Mouse (Mus musculus): Measurements from ENCODE around the gene Htr1a. TPM values are rescaled to one million over a fixed set of nuclear protein-coding genes. Genes with fewer than 3 reads are reported as not detected.

Htr1a gene
- 0.57 and 0.78 TPM in 2 replicates for polyA plus RNA-seq (2015; fragmentation: Nextera tagmentation; extraction: Ambion mirVana)

- Histone ChIP-seq H3K27ac (no peak within 1 kb of the TSS), H3K4me2 (replicated peaks) (peak within 1 kb of the TSS; percentile 73), H3K27me3 (peaks cover 41% of the 10 kb centered on the region), H3K4me1 (replicated peaks) (0 out of 2 replicates have a peak, but pooled peaks cover 17% of the 10 kb centered on the region), H3K36me3 (no peaks in the 10 kb centered on the region), H3K9ac (replicated peaks) (peak within 1 kb of the TSS; percentile 48), H3K4me3 (replicated peaks) (peak within 1 kb of the TSS; percentile 45), H3K9me3 (no peaks in the 10 kb centered on the region)
- ATAC-seq = no peak
- 5% methylated on average over 8 of the region's 8 CpGs for WGBS
These were observed at the start of gene Htr1a for GRCm38 (mm10) chr13:105443339-105443738. Gene Htr1a, plus strand, starts transcription at chr13:105443639.

- Histone ChIP-seq H3K4me3 (replicated peaks) (no peak overlapping the region), H3K4me1 (replicated peaks) (no peaks in the 10 kb centered on the region), H3K27me3 (no peaks in the 10 kb centered on the region), H3K27ac (no peak overlapping the region), H3K4me2 (replicated peaks) (no peak overlapping the region), H3K9ac (replicated peaks) (no peak overlapping the region), H3K9me3 (no peaks in the 10 kb centered on the region), H3K36me3 (no peaks in the 10 kb centered on the region)
- WGBS = 79% methylated on average over 10 of the region's 10 CpGs
- ATAC-seq = no peak
These were observed 31.7 kb upstream of the Htr1a start for GRCm38 (mm10) chr13:105411535-105412326.

GRCm38 (mm10) chr13:105412327-105412722 is 31.1 kb upstream of the Htr1a start:
- 91% methylated on average over 3 of the region's 3 CpGs for WGBS
- ATAC-seq = no peak
- no peaks in the 10 kb centered on the region for H3K4me1 ChIP-seq (replicated peaks)
- no peak overlapping the region for H3K9ac ChIP-seq (replicated peaks)
- no peaks in the 10 kb centered on the region for H3K27me3 ChIP-seq
- H3K4me2 ChIP-seq (replicated peaks) = no peak overlapping the region
- H3K9me3 ChIP-seq = no peaks in the 10 kb centered on the region
- no peaks in the 10 kb centered on the region for H3K36me3 ChIP-seq
- no peak overlapping the region for H3K27ac ChIP-seq
- no peak overlapping the region for H3K4me3 ChIP-seq (replicated peaks)

GRCm38 (mm10) chr13:105433141-105433540 is 10.3 kb upstream of the Htr1a start:
- no peak for ATAC-seq
- Histone ChIP-seq H3K4me1 (replicated peaks) (no peaks in the 10 kb centered on the region), H3K27me3 (no peaks in the 10 kb centered on the region), H3K4me2 (replicated peaks) (no peak overlapping the region), H3K36me3 (no peaks in the 10 kb centered on the region), H3K9me3 (no peaks in the 10 kb centered on the region), H3K4me3 (replicated peaks) (no peak overlapping the region), H3K9ac (replicated peaks) (no peak overlapping the region), H3K27ac (no peak overlapping the region)
- WGBS = 77% methylated on average over 2 of the region's 2 CpGs

GRCm38 (mm10) chr13:105433630-105434029 is 9.8 kb upstream of the Htr1a start:
- Histone ChIP-seq H3K27ac (no peak overlapping the region), H3K4me1 (replicated peaks) (no peaks in the 10 kb centered on the region), H3K4me3 (replicated peaks) (no peak overlapping the region), H3K9ac (replicated peaks) (no peak overlapping the region), H3K9me3 (no peaks in the 10 kb centered on the region), H3K36me3 (no peaks in the 10 kb centered on the region), H3K4me2 (replicated peaks) (no peak overlapping the region), H3K27me3 (no peaks in the 10 kb centered on the region)
- 79% methylated on average over 1 of the region's 1 CpGs for whole genome bisulfite sequencing
- ATAC-seq = no peak

- H3K9me3 ChIP-seq = no peaks in the 10 kb centered on the region
- H3K9ac ChIP-seq (replicated peaks) = no peak overlapping the region
- no peak overlapping the region for H3K27ac ChIP-seq
- no peaks in the 10 kb centered on the region for H3K36me3 ChIP-seq
- peak; percentile 58; the same call in 1 of the 2 replicates for ATAC-seq
- no peak overlapping the region for H3K4me2 ChIP-seq (replicated peaks)
- H3K27me3 ChIP-seq = peaks cover 41% of the 10 kb centered on the region
- H3K4me1 ChIP-seq (replicated peaks) = 0 out of 2 replicates have a peak, but pooled peaks cover 17% of the 10 kb centered on the region
- H3K4me3 ChIP-seq (replicated peaks) = no peak overlapping the region
- 7% methylated on average over 6 of the region's 6 CpGs for WGBS
These were observed 863 bp upstream of the Htr1a start for GRCm38 (mm10) chr13:105442576-105442975.

- H3K9me3 ChIP-seq = no peaks in the 10 kb centered on the region
- peak overlapping the region; percentile 48 for H3K9ac ChIP-seq (replicated peaks)
- WGBS = under 1% methylated on average over 15 of the region's 15 CpGs
- no peaks in the 10 kb centered on the region for H3K36me3 ChIP-seq
- H3K4me3 ChIP-seq (replicated peaks) = peak overlapping the region; percentile 45
- peak; percentile 17; the same call in 1 of the 2 replicates for ATAC-seq
- no peak overlapping the region for H3K27ac ChIP-seq
- peaks cover 41% of the 10 kb centered on the region for H3K27me3 ChIP-seq
- peak overlapping the region; percentile 73 for H3K4me2 ChIP-seq (replicated peaks)
- H3K4me1 ChIP-seq (replicated peaks) = 0 out of 2 replicates have a peak, but pooled peaks cover 17% of the 10 kb centered on the region
These were observed 415 bp downstream of the Htr1a start for GRCm38 (mm10) chr13:105443871-105444237.

- H3K4me3 ChIP-seq (replicated peaks) = peak overlapping the region; percentile 45
- H3K36me3 ChIP-seq = no peaks in the 10 kb centered on the region
- H3K9me3 ChIP-seq = no peaks in the 10 kb centered on the region
- 0 out of 2 replicates have a peak, but pooled peaks cover 17% of the 10 kb centered on the region for H3K4me1 ChIP-seq (replicated peaks)
- H3K27me3 ChIP-seq = peaks cover 41% of the 10 kb centered on the region
- ATAC-seq = peak; percentile 77
- H3K4me2 ChIP-seq (replicated peaks) = peak overlapping the region; percentile 73
- no peak overlapping the region for H3K27ac ChIP-seq
- H3K9ac ChIP-seq (replicated peaks) = peak overlapping the region; percentile 48
- WGBS = under 1% methylated on average over 39 of the region's 39 CpGs
These were observed 927 bp downstream of the Htr1a start for GRCm38 (mm10) chr13:105444238-105444894.

- peaks cover 41% of the 10 kb centered on the region for H3K27me3 ChIP-seq
- peak overlapping the region; percentile 73 for H3K4me2 ChIP-seq (replicated peaks)
- WGBS = 2% methylated on average over 26 of the region's 26 CpGs
- H3K4me1 ChIP-seq (replicated peaks) = 0 out of 2 replicates have a peak, but pooled peaks cover 17% of the 10 kb centered on the region
- H3K36me3 ChIP-seq = no peaks in the 10 kb centered on the region
- no peaks in the 10 kb centered on the region for H3K9me3 ChIP-seq
- ATAC-seq = peak; percentile 75
- peak overlapping the region; percentile 48 for H3K9ac ChIP-seq (replicated peaks)
- H3K27ac ChIP-seq = no peak overlapping the region
- H3K4me3 ChIP-seq (replicated peaks) = peak overlapping the region; percentile 45
These were observed 1.4 kb downstream of the Htr1a start for GRCm38 (mm10) chr13:105444895-105445281.

GRCm38 (mm10) chr13:105446239-105446638 is 2.8 kb downstream of the Htr1a start:
- WGBS = 7% methylated on average over 4 of the region's 4 CpGs
- Histone ChIP-seq H3K4me3 (replicated peaks) (no peak overlapping the region), H3K27me3 (peaks cover 41% of the 10 kb centered on the region), H3K4me1 (replicated peaks) (0 out of 2 replicates have a peak, but pooled peaks cover 17% of the 10 kb centered on the region), H3K27ac (no peak overlapping the region), H3K36me3 (no peaks in the 10 kb centered on the region), H3K9me3 (no peaks in the 10 kb centered on the region), H3K9ac (replicated peaks) (no peak overlapping the region), H3K4me2 (replicated peaks) (no peak overlapping the region)
- no peak for ATAC-seq

GRCm38 (mm10) chr13:105447695-105448094 is 4.3 kb downstream of the Htr1a start:
- Histone ChIP-seq H3K4me3 (replicated peaks) (no peak overlapping the region), H3K27ac (no peak overlapping the region), H3K9me3 (no peaks in the 10 kb centered on the region), H3K4me2 (replicated peaks) (no peak overlapping the region), H3K9ac (replicated peaks) (no peak overlapping the region), H3K4me1 (replicated peaks) (0 out of 2 replicates have a peak, but pooled peaks cover 17% of the 10 kb centered on the region), H3K36me3 (no peaks in the 10 kb centered on the region), H3K27me3 (peaks cover 41% of the 10 kb centered on the region)
- no peak for ATAC-seq
- WGBS = 36% methylated on average over 2 of the region's 2 CpGs

GRCm38 (mm10) chr13:105451536-105451935 is 8.1 kb downstream of the Htr1a start:
- H3K27me3 ChIP-seq = peaks cover 4% of the 10 kb centered on the region
- no peaks in the 10 kb centered on the region for H3K36me3 ChIP-seq
- H3K9me3 ChIP-seq = no peaks in the 10 kb centered on the region
- no peak overlapping the region for H3K27ac ChIP-seq
- H3K4me2 ChIP-seq (replicated peaks) = no peak overlapping the region
- H3K9ac ChIP-seq (replicated peaks) = no peak overlapping the region
- no peak for ATAC-seq
- no peaks in the 10 kb centered on the region for H3K4me1 ChIP-seq (replicated peaks)
- H3K4me3 ChIP-seq (replicated peaks) = no peak overlapping the region
- WGBS = 56% methylated on average over 3 of the region's 3 CpGs

All from midbrain, embryonic 13.5 days (tissue).